Mouse (Mus musculus): ENCODE results near the gene Cfap299.
"Not testable (repeated sequence)": the region's sequence is repeated elsewhere in the genome, so short reads cannot be mapped to it uniquely, and the experiment has no call there.

The Cfap299 gene

GRCm38 (mm10) chr5:98328848-98329624 is at the start of gene Cfap299:
Gene Cfap299, plus strand, starts transcription at chr5:98329304.
- DNase-seq (ENCODE audit: low read depth, low spot score): peak; percentile 27

- DNase-seq (ENCODE audit: low read depth, low spot score): no peak
Observed at GRCm38 (mm10) chr5:98281993-98282392, 47.1 kb upstream of the Cfap299 start.

- DNase-seq (ENCODE audit: low read depth, low spot score): no peak
Observed at GRCm38 (mm10) chr5:98283696-98284478, 45.2 kb upstream of the Cfap299 start.

GRCm38 (mm10) chr5:98290642-98291041 is 38.5 kb upstream of the Cfap299 start:
- DNase-seq (ENCODE audit: low read depth, low spot score): no peak

- no peak for DNase-seq (ENCODE audit: low read depth, low spot score)
Observed at GRCm38 (mm10) chr5:98292388-98293048, 36.6 kb upstream of the Cfap299 start.

GRCm38 (mm10) chr5:98293049-98293715 is 35.9 kb upstream of the Cfap299 start:
- DNase-seq (ENCODE audit: low read depth, low spot score): no peak

GRCm38 (mm10) chr5:98300079-98300478 is 29.0 kb upstream of the Cfap299 start:
- no peak for DNase-seq (ENCODE audit: low read depth, low spot score)

- DNase-seq (ENCODE audit: low read depth, low spot score): no peak
Observed at GRCm38 (mm10) chr5:98305673-98306072, 23.4 kb upstream of the Cfap299 start.

GRCm38 (mm10) chr5:98306528-98306927 is 22.6 kb upstream of the Cfap299 start:
- no peak for DNase-seq (ENCODE audit: low read depth, low spot score)

GRCm38 (mm10) chr5:98326625-98327024 is 2.5 kb upstream of the Cfap299 start:
- DNase-seq (ENCODE audit: low read depth, low spot score): no peak

GRCm38 (mm10) chr5:98343751-98344150 is 14.6 kb downstream of the Cfap299 start:
- DNase-seq (ENCODE audit: low read depth, low spot score): not testable (repeated sequence)

- DNase-seq (ENCODE audit: low read depth, low spot score): no peak
Observed at GRCm38 (mm10) chr5:98344581-98344980, 15.5 kb downstream of the Cfap299 start.

- DNase-seq (ENCODE audit: low read depth, low spot score): no peak
Observed at GRCm38 (mm10) chr5:98346067-98346466, 17.0 kb downstream of the Cfap299 start.

- DNase-seq (ENCODE audit: low read depth, low spot score): peak; percentile 39
Observed at GRCm38 (mm10) chr5:98348605-98349004, 19.5 kb downstream of the Cfap299 start.

GRCm38 (mm10) chr5:98359912-98360311 is 30.8 kb downstream of the Cfap299 start:
- DNase-seq (ENCODE audit: low read depth, low spot score): no peak

GRCm38 (mm10) chr5:98360792-98361419 is 31.8 kb downstream of the Cfap299 start:
- DNase-seq (ENCODE audit: low read depth, low spot score): no peak

GRCm38 (mm10) chr5:98363428-98363827 is 34.3 kb downstream of the Cfap299 start:
- no peak for DNase-seq (ENCODE audit: low read depth, low spot score)

- no peak for DNase-seq (ENCODE audit: low read depth, low spot score)
Observed at GRCm38 (mm10) chr5:98365340-98365739, 36.2 kb downstream of the Cfap299 start.

- DNase-seq (ENCODE audit: low read depth, low spot score): no peak
Observed at GRCm38 (mm10) chr5:98368822-98369221, 39.7 kb downstream of the Cfap299 start.

- peak; percentile 80 for DNase-seq (ENCODE audit: low read depth, low spot score)
Observed at GRCm38 (mm10) chr5:98369426-98369825, 40.3 kb downstream of the Cfap299 start.
